Mouse (Mus musculus): ENCODE data around the gene S100a5.

The S100a5 gene

GRCm38 (mm10) chr3:90608223-90608622 is at the start of gene S100a5:
TSS of gene S100a5 (plus strand) at chr3:90608523.
- no peak for ATAC-seq (ENCODE audit: insufficient number of reproducible peaks, low FRiP score, low TSS enrichment)

GRCm38 (mm10) chr3:90560008-90560628 is 48.2 kb upstream of the S100a5 start, which contains the start of gene S100a3:
TSS of gene S100a3 (plus strand) at chr3:90560578.
- ATAC-seq (ENCODE audit: insufficient number of reproducible peaks, low FRiP score, low TSS enrichment) = no peak

- no peak for ATAC-seq (ENCODE audit: insufficient number of reproducible peaks, low FRiP score, low TSS enrichment)
Measured at GRCm38 (mm10) chr3:90574691-90575090, 33.6 kb upstream of the S100a5 start.

GRCm38 (mm10) chr3:90575320-90575719 is 33.0 kb upstream of the S100a5 start:
- no peak for ATAC-seq (ENCODE audit: insufficient number of reproducible peaks, low FRiP score, low TSS enrichment)

GRCm38 (mm10) chr3:90576351-90577001 is 31.8 kb upstream of the S100a5 start:
- ATAC-seq (ENCODE audit: insufficient number of reproducible peaks, low FRiP score, low TSS enrichment) = no peak

- ATAC-seq (ENCODE audit: insufficient number of reproducible peaks, low FRiP score, low TSS enrichment) = no peak
Measured at GRCm38 (mm10) chr3:90579433-90579832, 28.9 kb upstream of the S100a5 start.

- ATAC-seq (ENCODE audit: insufficient number of reproducible peaks, low FRiP score, low TSS enrichment) = no peak
Measured at GRCm38 (mm10) chr3:90581141-90581540, 27.2 kb upstream of the S100a5 start.

GRCm38 (mm10) chr3:90582156-90582555 is 26.2 kb upstream of the S100a5 start:
- no peak for ATAC-seq (ENCODE audit: insufficient number of reproducible peaks, low FRiP score, low TSS enrichment)

GRCm38 (mm10) chr3:90582556-90582955 is 25.8 kb upstream of the S100a5 start:
- ATAC-seq (ENCODE audit: insufficient number of reproducible peaks, low FRiP score, low TSS enrichment) = no peak

- no peak for ATAC-seq (ENCODE audit: insufficient number of reproducible peaks, low FRiP score, low TSS enrichment)
Measured at GRCm38 (mm10) chr3:90583893-90584292, 24.4 kb upstream of the S100a5 start.

GRCm38 (mm10) chr3:90585595-90585994 is 22.7 kb upstream of the S100a5 start:
- no peak for ATAC-seq (ENCODE audit: insufficient number of reproducible peaks, low FRiP score, low TSS enrichment)

- ATAC-seq (ENCODE audit: insufficient number of reproducible peaks, low FRiP score, low TSS enrichment) = no peak
Measured at GRCm38 (mm10) chr3:90586016-90586643, 22.2 kb upstream of the S100a5 start.

GRCm38 (mm10) chr3:90586906-90587305 is 21.4 kb upstream of the S100a5 start:
- ATAC-seq (ENCODE audit: insufficient number of reproducible peaks, low FRiP score, low TSS enrichment) = 0 out of 2 replicates have a peak, but pooled peaks have one; percentile 17

GRCm38 (mm10) chr3:90587361-90588101 is 20.8 kb upstream of the S100a5 start:
- ATAC-seq (ENCODE audit: insufficient number of reproducible peaks, low FRiP score, low TSS enrichment) = no peak

GRCm38 (mm10) chr3:90589390-90589789 is 18.9 kb upstream of the S100a5 start:
- ATAC-seq (ENCODE audit: insufficient number of reproducible peaks, low FRiP score, low TSS enrichment) = no peak

GRCm38 (mm10) chr3:90589947-90590346 is 18.4 kb upstream of the S100a5 start, which contains the start of gene S100a2:
TSS of gene S100a2 (plus strand) at chr3:90590247.
- no peak for ATAC-seq (ENCODE audit: insufficient number of reproducible peaks, low FRiP score, low TSS enrichment)

GRCm38 (mm10) chr3:90594466-90594865 is 13.9 kb upstream of the S100a5 start:
- no peak for ATAC-seq (ENCODE audit: insufficient number of reproducible peaks, low FRiP score, low TSS enrichment)

- ATAC-seq (ENCODE audit: insufficient number of reproducible peaks, low FRiP score, low TSS enrichment) = no peak
Measured at GRCm38 (mm10) chr3:90595556-90595955, 12.8 kb upstream of the S100a5 start.

GRCm38 (mm10) chr3:90596810-90597209 is 11.5 kb upstream of the S100a5 start:
- no peak for ATAC-seq (ENCODE audit: insufficient number of reproducible peaks, low FRiP score, low TSS enrichment)

GRCm38 (mm10) chr3:90597736-90598135 is 10.6 kb upstream of the S100a5 start:
- no peak for ATAC-seq (ENCODE audit: insufficient number of reproducible peaks, low FRiP score, low TSS enrichment)

- ATAC-seq (ENCODE audit: insufficient number of reproducible peaks, low FRiP score, low TSS enrichment) = no peak
Measured at GRCm38 (mm10) chr3:90598212-90598611, 10.1 kb upstream of the S100a5 start.
